Mouse (Mus musculus): Measurements from ENCODE around the gene Ccr9. TPM values are rescaled to one million over a fixed set of nuclear protein-coding genes. Genes with fewer than 3 reads are reported as not detected.

The Ccr9 gene
- total RNA-seq, 2 experiments from 2014 or later: 0.15 TPM; not detected in 1

- peak in 1 of 2 experiments; percentile 25 for DNase-seq (ENCODE audit: low spot score in 2 of 2)
Measured at GRCm38 (mm10) chr9:123665645-123666044, 12.6 kb upstream of the Ccr9 start.

GRCm38 (mm10) chr9:123679198-123679597 is 959 bp downstream of the Ccr9 start:
- H3K27ac ChIP-seq: no peak overlapping the region; the same call in 1 of the 2 replicates
- TF ChIP-seq CTCF (conservative IDR thresholded peaks at IDR 0.05): no peak
- H3K4me3 ChIP-seq: no peak overlapping the region
- no peak for DNase-seq (ENCODE audit: low spot score in 2 of 2)

More at GRCm38 (mm10) chr9:123665645-123666044, 12.6 kb upstream of the Ccr9 start:
- TF ChIP-seq CTCF (conservative IDR thresholded peaks at IDR 0.05): peak; percentile 76
- H3K4me3 ChIP-seq: no peak overlapping the region
- no peak overlapping the region for H3K27ac ChIP-seq

- no peak for DNase-seq (ENCODE audit: low spot score in 2 of 2)
- no peak overlapping the region for H3K4me3 ChIP-seq
- no peak overlapping the region for H3K27ac ChIP-seq
- TF ChIP-seq CTCF (conservative IDR thresholded peaks at IDR 0.05): no peak
Measured at GRCm38 (mm10) chr9:123683704-123684103, 5.5 kb downstream of the Ccr9 start.

- no peak for DNase-seq (ENCODE audit: low spot score in 2 of 2)
- TF ChIP-seq CTCF (conservative IDR thresholded peaks at IDR 0.05): no peak
- H3K4me3 ChIP-seq: no peak overlapping the region
Measured at GRCm38 (mm10) chr9:123686206-123686605, 8.0 kb downstream of the Ccr9 start.

GRCm38 (mm10) chr9:123688227-123688626 is 10.0 kb downstream of the Ccr9 start:
- TF ChIP-seq CTCF (conservative IDR thresholded peaks at IDR 0.05): no peak
- Histone ChIP-seq H3K4me3 (no peak overlapping the region), H3K27ac (no peak overlapping the region)
- no peak for DNase-seq (ENCODE audit: low spot score in 2 of 2)

More at GRCm38 (mm10) chr9:123686206-123686605, 8.0 kb downstream of the Ccr9 start:
- H3K27ac ChIP-seq: no peak overlapping the region

GRCm38 (mm10) chr9:123695634-123696302 is 17.5 kb downstream of the Ccr9 start:
- Histone ChIP-seq H3K27ac (peak overlapping the region; percentile 47), H3K4me3 (no peak overlapping the region)
- DNase-seq (ENCODE audit: low spot score in 2 of 2): peak; percentile 42 to 49
- TF ChIP-seq CTCF (conservative IDR thresholded peaks at IDR 0.05): no peak

GRCm38 (mm10) chr9:123701822-123702221 is 23.6 kb downstream of the Ccr9 start:
- no peak overlapping the region for H3K27ac ChIP-seq
- TF ChIP-seq CTCF (conservative IDR thresholded peaks at IDR 0.05): no peak
- H3K4me3 ChIP-seq: no peak overlapping the region
- DNase-seq (ENCODE audit: low spot score in 2 of 2): no peak

GRCm38 (mm10) chr9:123709226-123709625 is 31.0 kb downstream of the Ccr9 start:
- H3K27ac ChIP-seq: no peak overlapping the region
- TF ChIP-seq CTCF (conservative IDR thresholded peaks at IDR 0.05): peak; percentile 64
- DNase-seq (ENCODE audit: low spot score in 2 of 2): no peak
- no peak overlapping the region for H3K4me3 ChIP-seq

GRCm38 (mm10) chr9:123713111-123713510 is 34.9 kb downstream of the Ccr9 start:
- Histone ChIP-seq H3K27ac (no peak overlapping the region), H3K4me3 (no peak overlapping the region)
- peak; percentile 35 for TF ChIP-seq CTCF (conservative IDR thresholded peaks at IDR 0.05)
- no peak for DNase-seq (ENCODE audit: low spot score in 2 of 2)

GRCm38 (mm10) chr9:123716301-123716700 is 38.1 kb downstream of the Ccr9 start:
- TF ChIP-seq CTCF (conservative IDR thresholded peaks at IDR 0.05): no peak
- no peak for DNase-seq (ENCODE audit: low spot score in 2 of 2)
- peak overlapping the region; percentile 85; the same call in 1 of the 2 replicates for H3K4me3 ChIP-seq
- H3K27ac ChIP-seq: no peak overlapping the region

- TF ChIP-seq CTCF (conservative IDR thresholded peaks at IDR 0.05): no peak
- Histone ChIP-seq H3K27ac (peak within 1 kb of the TSS; percentile 90), H3K4me3 (peak within 1 kb of the TSS; percentile 85)
- peak; percentile 95 to 97 for DNase-seq (ENCODE audit: low spot score in 2 of 2)
Measured at GRCm38 (mm10) chr9:123717186-123718008, 39.2 kb downstream of the Ccr9 start, which contains the start of gene Lztfl1. Gene Lztfl1 (minus strand): TSS chr9:123717697.

GRCm38 (mm10) chr9:123722737-123723493 is 44.7 kb downstream of the Ccr9 start:
- Histone ChIP-seq H3K4me3 (no peak overlapping the region), H3K27ac (no peak overlapping the region)
- DNase-seq (ENCODE audit: low spot score in 2 of 2): no peak
- no peak for TF ChIP-seq CTCF (conservative IDR thresholded peaks at IDR 0.05)

- no peak for DNase-seq (ENCODE audit: low spot score in 2 of 2)
- H3K27ac ChIP-seq: no peak overlapping the region
- TF ChIP-seq CTCF (conservative IDR thresholded peaks at IDR 0.05): no peak
- H3K4me3 ChIP-seq: no peak overlapping the region
Measured at GRCm38 (mm10) chr9:123731271-123731670, 53.0 kb downstream of the Ccr9 start.
